Mouse (Mus musculus) myocyte (in vitro differentiated cells): ENCODE measurements around the gene Ccl9.

Source experiments
- MAX ChIP-seq: IDR thresholded peaks from one replicate; pipeline ENCODE4 v1.6.1; 2011; ENCODE audit warnings: low read depth, mild to moderate bottlenecking, control low read depth
- MYOG ChIP-seq, 3 experiments: IDR thresholded peaks; one replicate each; pipeline ENCODE4 v1.6.1; 2011; ENCODE audit warnings: control low read depth in 2 of 3, low read depth in 2 of 3, mild to moderate bottlenecking in 2 of 3; ENCODE audit not compliant: insufficient read length in 2 of 3, control insufficient read depth in 1 of 3, insufficient read depth in 1 of 3
- POLR2A ChIP-seq: IDR thresholded peaks from one replicate; pipeline ENCODE4 v1.6.1; 2011; ENCODE audit warnings: low read depth, mild to moderate bottlenecking, control low read depth, moderate library complexity; ENCODE audit not compliant: insufficient read length
- POLR2AphosphoS2 ChIP-seq: IDR thresholded peaks from one replicate; pipeline ENCODE4 v1.6.1; 2011; ENCODE audit warnings: low read depth, control low read depth; ENCODE audit not compliant: insufficient read length
- TCF3 ChIP-seq: IDR thresholded peaks from one replicate; pipeline ENCODE4 v1.6.1; 2011; ENCODE audit warnings: low read depth, control low read depth; ENCODE audit not compliant: insufficient read length
- USF1 ChIP-seq: IDR thresholded peaks from one replicate; pipeline ENCODE4 v1.6.1; 2011; ENCODE audit warnings: low read depth, mild to moderate bottlenecking, control low read depth, moderate library complexity

GRCm38 (mm10) chr11:83540931-83541330 is 37.5 kb downstream of the Ccl9 start:
- TF ChIP-seq USF1, result no peak
- TF ChIP-seq POLR2AphosphoS2, result no peak
- no peak for TF ChIP-seq POLR2A
- TF ChIP-seq MAX, result no peak
- TF ChIP-seq TCF3, result no peak
- TF ChIP-seq MYOG (IDR thresholded peaks at IDR 0.05; ENCODE audit: control insufficient read depth in 1 of 3, insufficient read depth in 1 of 3, insufficient read length in 2 of 3, low read depth in 2 of 3), result no peak
